Mouse (Mus musculus) ovary, postnatal 14 days (tissue): ENCODE results near the gene Nat8f6.
"Not testable (repeated sequence)": the region's sequence is repeated elsewhere in the genome, so short reads cannot be mapped to it uniquely, and the experiment has no call there.

Experiments used
- DNase-seq: peaks from one replicate; pipeline ENCODE4 v3.0.0; 2022; ENCODE audit warnings: low spot score

Nat8f6 gene

DNA sequence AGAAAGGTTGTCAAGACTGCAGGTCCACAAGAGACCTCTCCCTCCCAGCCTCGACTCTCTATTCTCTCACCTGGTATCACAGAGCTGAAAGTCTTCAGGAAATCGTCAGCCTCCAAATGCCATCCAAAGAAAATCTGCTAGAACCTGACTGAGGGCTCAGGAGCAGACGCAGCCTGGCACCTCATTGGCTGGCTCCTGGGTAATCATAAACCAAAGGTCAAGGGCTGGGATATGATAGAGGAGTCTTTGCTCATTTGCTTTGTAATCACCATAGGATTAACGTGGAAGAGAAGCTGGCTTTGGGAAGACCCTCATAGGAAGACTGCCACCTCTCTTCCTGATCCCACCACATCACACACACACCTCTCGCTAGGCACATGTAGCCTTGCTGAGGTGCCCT lies at the start of gene Nat8f6, which contains the start of gene Nat8f5:
Gene Nat8f6, minus strand, starts transcription at position 118 of the 400 bp plus-strand sequence.
Gene Nat8f5, minus strand, starts transcription at position 136 of the 400 bp plus-strand sequence.
- DNase-seq = no peak

DNA sequence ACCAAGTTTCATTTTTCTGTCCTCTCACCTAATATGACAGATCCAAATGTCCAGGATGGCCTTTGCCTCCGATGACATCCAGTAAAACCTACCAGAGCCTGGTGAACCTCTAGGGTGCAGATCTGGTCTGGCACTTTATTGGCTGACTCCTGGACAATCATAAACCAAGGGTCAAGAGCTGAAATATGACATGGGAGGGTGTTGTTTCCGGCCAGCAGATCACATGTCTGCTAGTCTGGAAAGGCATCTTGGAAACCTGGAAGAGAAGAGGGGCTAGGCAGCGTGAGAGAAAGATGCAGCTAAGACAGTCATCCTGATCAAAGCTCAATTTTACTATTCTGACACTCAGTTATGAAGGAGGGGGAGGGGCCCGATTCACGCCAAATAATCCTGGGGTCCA lies 48.3 kb upstream of the Nat8f6 start, which contains the start of gene Nat8f2:
Gene Nat8f2, minus strand, starts transcription at position 153 of the 400 bp plus-strand sequence.
- not testable (repeated sequence) for DNase-seq

DNA sequence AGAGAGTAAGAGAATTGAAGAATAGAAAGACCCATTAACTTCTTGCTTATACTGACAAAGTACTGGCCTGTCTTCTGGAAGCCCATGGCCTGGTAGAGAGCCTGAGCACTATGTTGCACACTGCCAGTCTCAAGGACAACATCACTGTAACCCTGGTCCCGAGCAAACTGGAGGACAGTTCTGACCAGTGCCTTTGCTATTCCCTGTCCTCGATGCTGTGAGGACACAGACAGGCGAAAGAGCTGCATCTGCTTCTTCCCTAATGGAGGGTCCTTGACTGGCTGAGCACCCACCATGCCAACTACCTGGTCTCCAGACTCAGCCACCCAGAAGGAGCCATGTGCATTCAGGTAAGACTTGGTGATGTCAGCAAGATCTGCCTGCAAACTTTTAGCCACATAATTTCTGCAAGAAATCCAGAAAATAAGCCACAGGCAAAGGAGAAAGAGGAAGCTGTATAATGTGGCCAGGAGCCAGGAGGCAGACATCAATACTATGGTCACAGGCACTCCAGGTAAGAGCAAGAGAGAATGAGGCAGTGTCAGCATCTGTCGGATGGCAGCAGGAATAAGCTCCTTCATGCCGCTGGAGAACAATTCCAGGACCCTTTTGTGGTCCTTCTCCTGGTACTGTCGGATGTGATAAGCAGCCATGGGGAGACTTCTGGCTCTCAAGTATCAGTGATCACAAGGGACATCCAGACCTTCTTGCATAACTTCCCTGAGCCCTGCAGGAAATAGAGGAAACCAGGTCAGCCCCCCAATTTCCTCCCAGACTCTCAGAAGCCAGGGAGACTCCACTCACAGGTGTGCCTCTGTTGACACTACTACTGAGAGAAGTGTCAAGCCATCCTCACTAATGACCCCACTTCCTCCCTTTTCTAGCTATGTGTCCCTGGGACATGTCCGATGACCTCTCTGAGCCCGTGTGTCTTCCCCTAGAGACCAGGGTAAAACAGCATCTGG lies 47.3 kb upstream of the Nat8f6 start:
- DNase-seq = no peak

DNA sequence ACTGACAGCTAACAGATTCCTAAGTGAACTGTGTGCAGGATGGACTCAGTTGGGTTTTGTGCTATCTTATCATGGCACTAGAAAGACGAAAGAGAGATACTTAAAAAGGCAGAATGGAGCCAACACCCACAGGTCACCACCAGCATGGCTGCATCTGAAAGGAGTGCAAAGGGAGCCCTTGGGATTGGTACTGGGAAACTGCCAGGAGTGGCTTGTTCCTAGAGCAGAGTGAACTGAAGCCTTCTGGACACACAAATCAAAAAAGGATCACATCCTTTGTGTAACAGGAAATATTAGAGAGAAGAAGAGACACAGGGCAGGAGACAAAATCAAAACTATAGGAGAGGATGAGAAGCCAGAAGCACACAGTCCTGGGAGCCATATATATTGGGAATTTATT lies 46.2 kb upstream of the Nat8f6 start:
- DNase-seq = not testable (repeated sequence)

DNA sequence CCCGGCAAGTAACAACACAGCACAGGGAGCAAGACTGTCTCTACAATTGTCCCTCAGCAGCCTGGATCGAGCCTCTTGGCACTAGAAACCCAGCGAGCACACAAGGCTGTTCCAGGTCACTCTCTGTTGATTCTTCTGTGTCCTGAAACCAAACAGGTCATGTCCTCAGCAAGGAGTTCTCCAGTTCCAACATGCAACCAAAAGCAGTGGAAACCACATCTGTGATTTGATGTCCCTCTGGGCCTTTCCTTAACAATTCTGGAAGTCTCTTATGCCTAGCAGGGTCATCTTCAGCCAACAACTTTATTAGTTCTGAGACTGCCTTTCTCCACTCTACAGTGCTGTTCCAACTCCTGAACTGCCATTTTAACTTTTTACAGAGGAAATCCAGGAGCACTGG lies 45.4 kb upstream of the Nat8f6 start:
- not testable (repeated sequence) for DNase-seq

DNA sequence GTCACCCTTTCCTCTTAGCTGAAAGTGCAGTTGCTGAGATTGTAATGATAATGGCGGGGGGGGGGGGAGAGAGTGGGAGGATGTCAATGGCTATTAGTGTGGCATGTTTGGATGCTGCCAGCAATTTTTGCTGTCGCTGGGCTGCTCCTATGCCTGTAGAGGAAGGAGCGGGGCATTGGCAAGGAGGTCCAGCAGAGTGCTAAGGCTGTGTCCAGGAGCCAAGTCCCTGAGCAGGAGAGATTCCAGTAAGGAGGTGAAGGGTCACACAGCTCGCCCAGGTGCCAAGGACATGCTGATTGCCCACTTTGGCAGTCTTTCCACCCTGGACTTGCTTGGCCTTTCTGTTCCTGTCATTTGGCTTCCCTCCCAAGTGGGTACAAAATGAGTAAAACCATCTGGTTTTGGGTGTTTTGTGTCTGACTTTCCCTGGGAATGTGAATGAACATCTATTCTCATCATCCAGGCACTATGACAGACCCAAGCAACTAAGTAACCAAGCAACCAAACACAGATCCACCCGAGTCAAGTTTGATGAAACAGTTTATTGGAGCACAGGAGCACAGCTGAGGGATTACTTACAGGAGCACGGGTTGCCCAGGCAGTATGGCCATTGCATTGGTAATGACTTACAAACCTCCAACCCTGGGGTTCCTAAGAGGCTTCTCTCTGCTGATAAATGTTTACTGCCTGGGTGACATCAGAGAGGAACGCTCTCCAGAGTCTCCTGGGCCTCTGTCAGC lies 44.3 kb upstream of the Nat8f6 start:
- DNase-seq = not testable (repeated sequence)

DNA sequence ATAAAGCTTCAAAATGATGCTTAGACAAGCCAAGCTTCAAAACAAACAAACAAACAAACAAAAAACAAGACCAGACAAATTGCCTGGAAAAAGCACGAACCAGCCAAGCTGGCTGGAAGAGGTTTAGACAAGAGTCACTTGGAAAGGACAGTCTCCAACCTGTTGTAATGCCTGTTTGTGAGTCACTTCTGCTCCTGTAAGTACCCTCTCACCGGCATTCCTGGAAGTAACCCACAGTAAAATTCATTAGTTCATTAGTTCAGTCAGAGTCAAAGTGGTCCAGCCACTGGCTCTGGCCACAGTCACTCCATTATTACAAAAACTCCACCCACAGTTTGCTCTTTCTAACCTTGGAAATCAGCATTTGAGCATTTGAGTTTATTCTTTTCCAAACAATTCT lies 43.1 kb upstream of the Nat8f6 start:
- no peak for DNase-seq

DNA sequence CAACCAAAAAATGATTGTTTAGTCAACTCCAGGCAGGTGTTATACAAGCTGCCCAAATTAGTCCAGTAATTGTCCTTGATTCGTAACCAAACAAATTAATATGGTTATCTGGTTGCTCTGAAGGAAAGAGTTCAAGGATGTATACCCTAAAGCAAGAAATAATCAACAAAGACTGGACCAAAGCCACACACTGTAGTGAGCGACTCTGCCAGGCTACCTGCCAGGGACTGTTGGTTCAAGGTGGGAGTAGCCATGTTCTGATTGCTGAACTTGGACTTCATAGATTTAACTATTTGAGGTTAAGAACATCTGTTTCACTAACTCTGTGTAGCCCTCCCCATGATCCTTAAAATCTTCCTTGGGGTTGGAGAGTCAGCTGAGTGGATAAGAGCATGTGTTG lies 42.4 kb upstream of the Nat8f6 start:
- no peak for DNase-seq

DNA sequence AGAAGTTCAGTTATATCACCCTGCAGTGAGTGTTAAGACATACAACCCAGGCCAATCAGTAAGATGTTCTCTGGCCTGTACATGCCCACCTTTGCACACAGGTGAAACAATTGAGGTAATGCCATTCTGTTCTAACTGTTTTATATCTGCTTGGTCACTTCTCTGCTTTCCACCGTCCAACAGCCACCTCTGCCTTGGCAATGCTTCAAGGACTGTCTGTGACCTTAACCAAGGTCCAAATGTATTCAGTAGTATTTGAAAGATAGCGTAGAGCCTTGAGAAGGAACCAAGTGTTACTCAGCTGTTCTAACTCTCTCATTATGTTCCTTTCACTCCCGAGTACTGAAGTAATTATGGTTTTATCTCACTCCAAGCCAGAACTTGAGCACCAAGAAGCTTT lies 41.8 kb upstream of the Nat8f6 start:
- no peak for DNase-seq

DNA sequence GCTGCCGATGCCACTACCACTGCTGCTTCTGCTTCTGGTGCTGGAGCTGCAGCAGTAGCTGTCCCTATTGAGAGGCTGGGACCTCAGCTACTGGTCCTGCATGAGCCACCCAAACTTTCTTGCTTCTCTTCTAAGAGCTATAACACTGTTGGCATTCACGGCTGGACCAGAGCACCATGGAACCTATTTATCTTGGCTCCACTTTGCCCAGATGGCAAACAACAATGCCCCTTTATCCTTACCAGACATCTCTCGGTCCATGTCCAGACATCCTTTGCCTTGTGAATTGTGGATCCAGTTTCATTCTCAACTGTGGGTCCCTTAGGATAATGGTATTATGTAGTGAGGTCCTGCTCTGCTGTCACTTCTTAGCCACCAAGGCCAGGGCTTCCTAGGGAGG lies 40.5 kb upstream of the Nat8f6 start:
- no peak for DNase-seq

DNA sequence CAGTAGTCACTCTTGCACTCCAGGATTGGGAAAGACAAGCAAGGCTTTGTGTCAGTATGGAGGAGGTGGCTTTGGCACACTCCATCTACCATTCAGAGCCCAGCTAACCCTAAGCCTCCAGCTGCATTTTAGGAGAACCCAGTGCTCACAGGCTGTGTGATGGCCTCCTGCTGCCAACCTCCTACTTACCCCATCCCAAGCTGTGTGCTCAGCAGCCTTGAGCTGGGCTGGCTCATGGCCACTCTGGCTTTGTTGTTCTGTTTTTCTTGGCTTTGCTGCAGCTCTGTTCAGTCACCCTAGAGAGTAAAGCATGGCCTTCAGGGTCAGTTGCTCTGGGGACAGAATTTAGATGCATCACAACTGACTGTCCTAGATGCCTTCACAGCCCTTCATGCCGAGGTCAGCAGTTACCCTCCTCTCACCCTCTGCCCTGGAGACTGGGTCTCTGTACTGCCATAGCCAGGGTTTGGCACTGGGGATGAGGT lies 35.5 kb upstream of the Nat8f6 start:
- DNase-seq = peak; percentile 34

DNA sequence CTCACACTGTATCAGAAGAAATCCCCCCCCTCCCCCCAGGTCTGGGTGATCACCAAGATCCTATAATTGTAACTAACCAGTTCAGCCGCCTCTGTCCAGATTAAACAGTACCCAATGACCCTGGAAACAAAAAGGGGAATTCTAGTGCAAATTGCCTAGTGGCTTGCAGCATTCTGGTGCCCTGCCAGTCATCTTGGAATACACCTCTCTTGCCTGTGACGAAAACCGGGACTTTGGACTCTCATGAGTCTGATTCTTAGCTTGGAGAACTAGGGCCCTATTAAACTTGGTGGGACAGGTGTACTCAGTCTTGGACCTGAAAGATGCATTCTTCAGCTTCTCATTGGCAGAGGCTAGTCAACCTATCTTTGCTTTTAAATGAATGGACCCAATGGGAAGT lies 32.7 kb upstream of the Nat8f6 start:
- DNase-seq = no peak

DNA sequence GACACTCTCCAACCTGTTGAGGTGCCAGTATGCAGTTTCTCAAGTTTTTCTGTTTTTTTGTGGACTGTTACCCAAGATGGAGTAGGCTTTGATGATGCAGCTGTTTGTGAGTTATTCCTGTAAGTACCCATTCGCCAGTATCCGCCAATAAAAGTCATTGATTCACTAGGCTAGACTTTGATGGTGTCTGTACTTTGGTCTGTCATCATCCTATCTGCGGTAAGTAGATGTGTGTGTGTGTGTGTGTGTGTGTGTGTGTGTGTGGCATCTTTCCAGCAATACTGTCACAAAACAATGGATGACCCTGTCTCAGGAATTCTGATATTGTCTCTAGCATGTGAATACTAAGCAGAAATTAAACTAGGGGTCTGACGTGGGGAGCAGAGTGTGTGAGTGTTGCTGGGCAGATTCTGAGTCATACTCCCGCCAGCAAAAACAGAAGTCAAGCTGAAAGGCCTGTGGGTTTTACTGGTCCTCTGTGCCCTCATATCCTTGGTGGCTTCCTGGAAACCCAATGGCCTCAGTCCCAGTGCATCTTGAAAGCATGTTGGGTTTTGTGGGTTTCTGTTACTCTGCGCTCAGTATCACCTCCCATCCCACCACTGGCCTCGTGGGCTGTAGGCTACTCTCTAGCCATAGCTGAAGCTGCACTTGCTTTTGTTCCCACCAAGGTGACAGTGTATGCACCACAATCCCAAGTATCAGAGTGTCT lies 30.5 kb upstream of the Nat8f6 start:
- no peak for DNase-seq

DNA sequence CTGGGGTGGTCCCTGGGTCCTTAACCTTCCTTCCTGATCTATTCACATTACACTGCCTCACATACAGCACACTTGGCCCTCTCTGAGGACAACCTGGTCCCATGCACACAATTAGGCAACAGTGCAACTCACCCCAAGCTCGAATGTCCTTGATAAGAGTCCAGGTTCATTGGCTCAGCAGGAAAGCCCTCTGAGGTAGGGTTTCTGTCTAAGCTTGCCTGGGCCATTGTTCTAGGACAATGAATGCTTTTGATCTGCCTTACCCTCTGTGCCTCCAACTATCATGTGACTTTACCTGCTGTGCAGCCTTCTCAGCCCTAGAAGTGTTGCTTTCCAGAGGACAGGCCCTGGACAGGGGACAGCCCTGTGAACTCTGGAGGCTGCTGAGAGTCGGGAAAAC lies 28.5 kb upstream of the Nat8f6 start:
- DNase-seq = no peak

DNA sequence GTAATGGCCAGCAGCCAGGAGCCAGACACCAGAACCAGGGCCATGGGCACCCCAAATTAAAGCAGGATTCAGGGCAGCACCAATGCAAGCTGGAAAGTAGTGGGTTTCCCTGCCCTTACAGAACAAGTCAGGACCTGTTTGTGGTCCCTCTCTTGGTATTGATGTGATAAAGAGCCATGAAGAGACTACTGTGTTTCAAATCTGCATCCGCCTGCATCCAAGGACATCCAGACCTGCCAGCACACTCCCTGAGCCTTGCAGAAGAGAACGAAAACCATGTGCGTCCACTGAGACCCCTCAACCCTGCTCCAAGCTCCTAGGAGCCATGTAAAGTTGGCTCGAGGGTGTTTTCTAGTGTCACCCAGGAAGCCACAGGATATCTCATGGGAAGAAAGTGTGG lies 27.4 kb upstream of the Nat8f6 start:
- DNase-seq = no peak

DNA sequence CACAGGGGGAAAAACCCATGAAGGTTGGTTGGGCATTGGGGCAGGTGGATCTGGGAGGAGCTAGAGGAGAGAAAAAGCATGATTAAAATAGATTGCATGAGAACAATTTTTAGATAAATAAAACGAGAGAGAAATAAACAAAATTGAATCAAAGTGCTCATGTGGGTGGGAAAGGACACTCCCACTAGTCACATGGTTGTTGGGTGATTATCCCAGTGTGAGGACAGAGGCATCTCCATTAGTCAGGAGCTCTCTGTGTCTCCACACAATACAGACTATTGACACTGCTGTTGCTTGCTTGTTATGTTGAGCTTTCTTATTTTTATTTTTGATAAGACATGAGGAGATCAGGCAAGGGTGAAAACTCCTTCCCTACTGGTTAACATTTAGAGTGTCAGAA lies 26.2 kb upstream of the Nat8f6 start:
- no peak for DNase-seq

DNA sequence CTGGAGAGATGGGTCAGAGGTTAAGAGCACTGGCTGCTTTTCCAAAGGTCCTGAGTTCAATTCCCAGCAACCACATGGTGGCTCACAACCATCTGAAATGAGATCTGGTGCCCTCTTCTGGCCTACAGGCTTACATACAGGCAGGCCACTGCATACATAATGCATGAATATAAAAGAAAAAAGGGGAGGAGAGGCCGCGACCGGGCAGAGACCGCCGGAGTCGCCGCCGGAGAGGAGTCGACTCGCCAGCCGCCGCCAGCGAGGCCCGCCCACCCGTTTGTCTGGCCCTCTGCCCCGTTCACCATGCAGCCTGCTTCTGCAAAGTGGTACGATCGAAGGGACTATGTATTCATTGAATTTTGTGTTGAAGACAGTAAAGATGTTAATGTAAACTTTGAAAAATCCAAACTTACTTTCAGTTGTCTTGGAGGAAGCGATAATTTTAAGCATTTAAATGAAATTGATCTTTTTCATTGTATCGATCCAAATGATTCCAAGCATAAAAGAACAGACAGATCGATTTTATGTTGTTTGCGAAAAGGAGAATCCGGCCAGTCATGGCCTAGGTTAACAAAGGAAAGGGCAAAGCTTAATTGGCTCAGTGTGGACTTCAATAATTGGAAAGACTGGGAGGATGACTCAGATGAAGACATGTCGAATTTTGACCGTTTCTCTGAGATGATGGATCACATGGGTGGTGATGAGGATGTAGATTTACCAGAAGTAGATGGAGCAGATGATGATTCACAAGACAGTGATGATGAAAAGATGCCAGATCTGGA lies 23.1 kb upstream of the Nat8f6 start:
- not testable (repeated sequence) for DNase-seq

DNA sequence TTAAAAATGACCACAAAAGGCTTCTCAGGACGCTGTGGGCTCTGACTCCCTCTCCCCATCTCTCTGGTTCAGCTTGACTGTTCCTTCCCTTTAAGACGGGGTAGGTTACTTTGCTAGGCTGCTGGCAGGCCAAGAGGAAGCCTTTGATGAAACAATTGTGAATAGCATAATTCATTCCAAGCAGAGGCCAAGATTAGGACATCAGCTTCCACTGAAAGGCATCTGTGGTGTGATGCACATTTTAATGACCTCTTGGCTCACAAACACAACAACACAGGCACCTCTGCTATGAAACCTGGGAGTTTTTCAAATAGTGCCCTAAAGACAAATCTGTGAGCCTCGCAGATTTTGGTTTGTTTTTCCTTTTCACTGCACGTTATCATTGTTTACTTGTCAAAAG lies 19.2 kb upstream of the Nat8f6 start:
- no peak for DNase-seq

DNA sequence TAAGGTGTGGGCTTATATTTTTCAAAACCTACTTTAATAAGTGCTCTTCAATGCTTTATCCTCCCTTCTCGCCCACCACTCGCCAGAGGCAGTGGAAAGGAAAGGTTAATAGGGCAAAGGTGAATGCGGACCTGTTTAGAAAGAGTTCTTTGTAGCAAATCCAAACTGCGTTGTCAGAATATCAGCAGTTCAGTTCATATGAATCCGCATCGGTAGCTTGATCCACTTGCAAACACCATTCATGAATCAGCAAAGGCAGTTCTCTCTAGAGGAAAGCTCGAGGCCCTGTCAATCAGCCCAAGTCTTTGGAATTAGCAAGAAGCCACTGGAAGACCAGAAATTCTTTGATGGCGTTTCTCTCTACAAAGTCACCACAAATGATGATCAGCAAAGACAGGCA lies 17.9 kb upstream of the Nat8f6 start:
- DNase-seq = no peak

DNA sequence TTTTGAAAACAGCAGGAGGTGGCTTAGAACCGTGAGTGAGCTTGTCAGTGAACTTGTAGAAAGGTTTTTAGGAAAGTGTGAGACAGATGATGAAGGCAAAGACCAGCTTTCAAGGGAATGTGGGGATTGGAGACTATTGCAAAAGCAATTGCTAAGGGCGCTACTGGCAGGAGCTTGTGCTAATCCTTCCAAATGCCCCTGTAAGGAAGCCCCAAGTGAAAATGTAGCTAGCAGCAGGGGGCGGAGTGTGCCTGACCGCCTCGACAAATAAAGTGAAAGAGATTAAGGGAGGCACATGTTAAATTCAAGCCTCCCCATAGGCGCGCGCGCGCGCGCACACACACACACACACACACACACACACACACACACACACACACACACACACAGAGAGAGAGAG lies 16.6 kb upstream of the Nat8f6 start:
- peak; percentile 18 for DNase-seq

DNA sequence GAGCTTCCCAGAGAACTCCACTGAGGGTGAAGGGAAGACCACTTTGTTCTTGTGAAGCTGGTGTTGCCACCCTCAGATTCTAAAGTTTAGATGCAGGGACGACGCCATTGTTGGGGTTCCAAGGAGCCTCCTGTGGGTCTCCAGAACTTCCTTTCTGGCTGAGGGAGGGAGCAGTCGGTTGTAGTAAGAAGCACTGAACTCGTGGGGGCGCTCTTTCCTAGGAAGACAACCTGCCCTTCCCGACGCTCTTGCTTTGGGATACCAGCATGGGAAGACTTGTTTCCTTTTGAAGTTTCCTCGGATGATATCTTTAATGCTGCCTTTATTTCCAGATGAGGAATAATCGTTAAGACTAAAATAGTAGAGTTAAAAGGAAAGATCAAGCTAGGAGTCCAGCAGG lies 16.1 kb upstream of the Nat8f6 start:
- DNase-seq = peak; percentile 68
